Mouse (Mus musculus) urinary bladder, postnatal 25 days (tissue): Measurements from ENCODE around the gene Rgs7bp.
A peak's percentile ranks its signal among the peaks of the same experiment; 100 is the strongest.

Experiments
- DNase-seq: peaks from one replicate; pipeline ENCODE4 v3.0.0; 2022; ENCODE audit warnings: low spot score

Rgs7bp gene

GRCm38 (mm10) chr13:105054181-105054940 lies at the start of gene Rgs7bp:
TSS of gene Rgs7bp (minus strand) at chr13:105054930.
- DNase-seq = peak; percentile 43

- DNase-seq = no peak
Measured at GRCm38 (mm10) chr13:105104385-105104784, 49.7 kb upstream of the Rgs7bp start.

DNA sequence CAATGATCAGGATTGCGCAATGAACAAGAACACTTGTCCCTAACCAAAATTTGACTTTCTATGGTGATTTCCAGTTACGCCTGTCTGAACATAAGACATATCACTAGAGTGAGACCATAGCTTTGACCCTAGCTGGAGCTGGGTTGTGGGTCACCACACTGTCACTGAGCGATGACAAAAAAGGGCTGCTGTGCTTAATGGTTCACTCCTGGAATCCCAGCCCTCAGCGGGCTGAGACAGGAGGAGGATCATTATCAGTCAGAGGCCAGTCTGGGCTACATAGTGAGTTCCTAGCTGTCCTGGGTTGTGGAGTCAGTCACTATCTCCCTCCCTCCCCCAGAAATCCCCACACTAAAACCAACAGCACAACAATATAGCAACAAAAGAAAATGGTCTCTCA lies 46.0 kb upstream of the Rgs7bp start:
- DNase-seq = no peak

DNA sequence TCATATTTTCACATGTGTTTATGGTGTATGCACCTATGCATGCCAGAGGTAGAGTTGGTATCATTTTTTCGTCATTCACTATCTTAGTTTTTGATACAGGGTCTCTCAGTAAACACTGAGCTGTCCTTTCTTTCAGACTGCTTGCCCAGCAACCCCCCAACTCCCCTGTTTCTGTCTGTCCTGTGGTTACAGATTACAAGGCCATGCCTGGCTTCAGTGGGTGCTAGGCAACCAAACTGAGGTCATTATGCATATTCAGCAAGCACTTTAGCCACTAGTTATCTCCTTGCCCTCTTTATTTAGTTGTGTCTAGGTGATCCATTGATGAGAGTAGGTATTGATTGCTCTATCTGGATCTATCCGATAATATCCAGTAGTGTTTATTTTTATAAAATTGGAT lies 41.6 kb upstream of the Rgs7bp start:
- DNase-seq = no peak

GRCm38 (mm10) chr13:105089276-105089675 lies 34.5 kb upstream of the Rgs7bp start:
- DNase-seq = no peak

DNA sequence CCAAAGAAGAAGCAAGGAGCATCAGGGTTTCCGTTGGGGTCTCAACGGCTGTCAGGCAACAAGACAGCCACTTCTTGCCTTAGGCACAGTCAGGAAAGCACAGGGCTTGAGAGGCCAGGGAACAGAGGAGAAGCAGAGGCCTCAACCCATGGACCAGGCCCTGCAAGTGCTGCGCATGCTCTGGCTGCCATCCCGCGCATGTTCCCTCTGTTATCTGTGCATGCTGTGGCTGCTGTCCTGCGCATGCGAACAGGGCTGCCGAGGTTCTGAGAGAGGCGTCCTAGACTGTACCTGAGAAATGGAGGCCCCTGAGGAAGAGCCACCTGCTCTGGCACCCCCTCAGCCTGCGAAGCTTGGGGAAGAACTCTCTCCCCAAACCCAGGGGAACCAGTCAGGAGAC lies 27.1 kb upstream of the Rgs7bp start, which contains the start of gene 4933425L06Rik:
Gene 4933425L06Rik (plus strand): TSS at position 261 of the 400 bp plus-strand sequence.
- DNase-seq = no peak

DNA sequence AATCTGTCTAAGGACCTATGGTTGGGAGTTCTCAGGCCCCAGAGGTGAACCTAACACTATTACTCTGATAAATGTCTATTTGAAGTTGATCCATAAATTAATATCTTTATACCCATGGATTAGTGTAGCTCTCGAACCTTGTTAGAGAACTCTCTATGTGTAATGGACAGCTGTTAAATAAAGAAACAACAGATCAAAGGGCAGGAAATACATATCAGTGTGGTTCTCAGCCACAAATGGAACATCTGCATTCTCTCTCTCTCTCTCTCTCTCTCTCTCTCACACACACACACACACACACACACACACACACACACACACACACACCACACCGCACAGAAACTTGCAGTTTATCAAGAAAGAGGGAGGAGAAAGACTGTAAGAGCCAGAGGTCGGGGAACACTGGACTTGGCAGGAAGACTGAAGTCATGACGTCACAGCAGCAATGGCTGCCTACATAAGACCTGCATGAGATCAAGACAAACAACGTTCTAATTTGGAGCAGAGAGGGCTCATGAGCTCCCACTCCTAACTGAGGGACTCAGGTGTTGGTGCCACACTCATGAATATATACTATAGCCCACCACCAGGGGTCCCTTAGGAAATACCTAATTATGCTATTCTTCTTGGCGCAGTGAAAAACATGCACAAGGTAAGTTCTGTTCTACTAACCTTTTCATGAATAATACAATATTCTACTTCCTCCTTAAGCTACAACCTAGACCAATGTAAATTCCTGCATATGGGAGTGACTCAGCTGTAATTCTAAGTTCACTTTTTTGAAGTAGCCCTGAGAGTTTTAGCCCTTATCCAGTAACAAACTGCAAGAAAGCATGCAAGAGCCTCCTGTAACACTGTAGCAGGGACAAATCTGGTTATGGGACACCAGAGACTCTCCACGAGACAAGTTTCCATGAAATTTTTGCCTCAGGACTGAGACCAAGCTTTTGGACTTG lies 12.4 kb upstream of the Rgs7bp start:
- no peak for DNase-seq

DNA sequence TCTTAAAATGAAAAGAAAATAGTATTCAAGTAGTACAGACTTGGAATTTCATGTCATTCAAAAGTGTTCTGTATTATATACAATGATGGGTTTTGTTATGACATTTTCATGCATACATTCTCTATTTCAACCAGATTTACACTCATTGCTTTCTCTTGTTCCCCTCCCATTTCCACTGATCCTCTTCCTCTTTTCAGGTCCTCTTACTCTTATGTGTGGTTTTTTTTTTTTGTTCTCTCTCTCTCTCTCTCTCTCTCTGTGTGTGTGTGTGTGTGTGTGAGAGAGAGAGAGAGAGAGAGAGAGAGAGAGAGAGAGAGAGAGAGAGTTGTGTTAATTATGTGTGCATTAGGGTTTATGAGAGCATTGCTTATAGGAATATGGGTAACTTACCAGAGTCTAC lies 11.4 kb upstream of the Rgs7bp start:
- no peak for DNase-seq

DNA sequence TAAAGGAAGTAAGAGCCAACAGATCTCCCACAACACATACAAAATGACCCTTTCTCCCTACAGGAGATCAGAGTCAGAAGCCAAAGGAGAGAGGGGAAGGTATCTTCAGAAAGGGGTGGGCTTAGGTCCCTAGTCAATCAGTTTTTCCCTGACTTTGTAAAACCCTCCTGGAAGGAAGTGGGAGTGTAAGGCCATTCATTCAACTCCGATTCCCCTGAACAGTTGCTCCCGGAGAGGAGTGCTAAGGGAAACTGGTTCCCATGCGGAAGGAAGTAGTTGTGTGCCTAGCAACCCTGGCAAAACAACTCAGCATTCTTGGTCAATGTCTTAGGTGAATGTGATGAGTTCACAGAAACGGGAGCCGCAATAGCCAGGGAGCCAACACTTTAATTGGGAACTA lies 644 bp upstream of the Rgs7bp start:
- DNase-seq = no peak

DNA sequence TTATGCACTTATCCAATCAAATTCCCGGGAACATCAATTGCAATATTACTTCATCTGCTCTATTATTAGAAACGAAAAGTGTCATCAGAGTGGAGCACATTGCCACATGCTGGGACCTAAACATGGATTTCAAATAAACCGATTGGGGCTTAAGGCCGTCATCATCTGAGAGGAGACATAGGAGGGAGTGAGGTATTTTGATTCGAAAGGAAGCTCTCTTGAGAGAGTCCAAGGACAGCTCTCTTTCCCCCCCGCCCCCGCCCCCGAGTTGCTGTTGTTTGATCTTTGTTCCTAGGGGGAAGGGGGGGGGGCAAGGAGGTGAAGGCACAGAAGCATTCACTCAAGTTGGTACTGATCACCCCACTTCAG lies 195 bp upstream of the Rgs7bp start:
- no peak for DNase-seq

DNA sequence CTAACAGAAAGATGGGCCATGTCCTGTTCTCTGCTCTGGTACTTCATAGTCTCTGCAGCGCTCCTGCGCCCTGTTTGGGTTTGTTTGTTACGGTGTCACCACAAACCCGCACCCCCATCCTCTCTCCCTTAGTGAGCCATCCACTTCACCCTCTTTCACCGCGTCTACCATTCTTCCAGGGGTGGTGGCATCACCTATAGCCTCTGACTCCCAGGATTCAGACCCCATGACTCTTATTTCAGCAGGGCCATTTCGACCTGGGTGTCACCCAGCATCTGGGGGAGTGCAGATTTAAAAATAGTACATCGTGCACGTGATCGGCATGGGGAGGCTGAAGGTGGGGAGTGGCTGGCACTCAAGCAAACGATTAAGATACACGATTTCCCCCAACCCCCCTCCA lies 1.1 kb downstream of the Rgs7bp start:
- DNase-seq = no peak

DNA sequence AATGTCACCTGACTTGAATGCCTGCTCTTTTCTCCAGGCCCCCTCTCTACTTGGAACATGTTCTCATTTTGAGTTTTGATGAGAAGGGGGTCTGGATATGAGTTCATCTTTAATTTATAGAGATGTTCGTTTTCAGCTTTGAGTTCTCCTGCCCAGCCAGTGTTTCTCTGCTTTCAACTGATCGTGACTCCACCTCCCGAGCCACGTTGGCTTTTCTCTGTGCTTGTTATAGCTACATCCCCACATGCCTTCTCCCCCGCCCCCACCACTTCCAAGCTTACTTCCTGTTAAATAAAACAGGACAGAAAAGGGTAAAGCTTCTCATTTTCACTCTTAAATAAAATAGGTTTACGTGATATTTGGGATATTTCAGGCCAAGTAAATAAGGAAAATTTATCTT lies 3.3 kb downstream of the Rgs7bp start:
- no peak for DNase-seq

GRCm38 (mm10) chr13:105048662-105049061 lies 6.1 kb downstream of the Rgs7bp start:
- DNase-seq = no peak

DNA sequence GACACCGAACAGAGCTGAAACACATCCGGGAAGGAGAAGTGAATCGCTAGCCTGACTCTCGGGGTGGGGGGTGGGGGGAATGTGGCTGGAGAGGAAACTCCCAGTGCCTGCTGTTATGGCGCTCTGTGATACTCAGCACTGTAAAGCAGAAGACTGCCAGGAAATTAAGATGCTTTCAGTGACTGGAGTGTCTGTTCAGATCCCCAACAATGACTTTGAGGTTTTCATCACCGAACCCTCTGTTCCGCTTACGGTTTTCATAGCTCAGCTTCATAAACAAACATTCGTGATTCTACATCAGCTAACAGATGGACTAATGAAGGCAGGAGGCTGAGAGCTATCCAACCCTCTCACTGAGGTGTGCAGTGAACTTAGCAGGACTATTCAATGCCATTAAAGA lies 7.4 kb downstream of the Rgs7bp start:
- DNase-seq = no peak

GRCm38 (mm10) chr13:105043882-105044281 lies 10.8 kb downstream of the Rgs7bp start:
- no peak for DNase-seq

DNA sequence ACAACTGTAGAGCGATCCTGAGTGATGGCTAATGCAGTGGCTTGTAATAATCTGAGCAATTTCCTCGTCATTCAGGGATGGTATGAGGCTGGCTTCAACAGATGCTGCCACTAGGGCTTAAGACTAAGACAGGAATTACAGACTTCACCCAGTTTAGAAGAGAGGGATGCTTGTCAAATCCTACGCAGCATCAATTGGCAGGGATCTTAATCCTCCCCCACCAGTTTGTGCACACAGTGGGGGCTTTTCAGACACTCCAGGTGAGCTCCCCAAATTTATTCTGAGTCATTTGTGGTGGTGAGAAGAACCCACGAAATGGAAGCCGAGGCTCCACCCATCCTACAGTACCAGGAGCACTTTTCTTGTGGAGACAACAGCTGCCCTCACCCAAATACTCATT lies 16.4 kb downstream of the Rgs7bp start:
- DNase-seq = no peak

DNA sequence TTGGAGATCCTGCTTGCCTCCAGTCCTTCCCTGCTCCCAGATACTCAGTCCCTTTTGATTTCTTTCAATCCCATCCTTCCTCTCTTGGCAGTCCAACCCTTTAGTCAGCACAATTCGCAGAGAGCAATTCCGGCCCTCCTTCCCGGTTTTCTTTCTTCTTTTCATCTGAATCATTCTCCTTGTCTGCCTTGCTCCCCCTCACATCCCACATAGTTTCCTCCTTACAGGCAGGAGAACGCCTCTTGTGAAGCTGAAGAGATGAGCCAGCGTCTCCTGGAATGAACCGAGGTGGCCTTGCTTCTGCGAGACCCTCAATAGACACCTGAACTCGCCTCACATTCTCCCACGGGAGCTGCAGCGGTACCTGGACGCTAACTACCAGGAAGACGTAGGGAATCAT lies 16.9 kb downstream of the Rgs7bp start:
- DNase-seq = no peak

DNA sequence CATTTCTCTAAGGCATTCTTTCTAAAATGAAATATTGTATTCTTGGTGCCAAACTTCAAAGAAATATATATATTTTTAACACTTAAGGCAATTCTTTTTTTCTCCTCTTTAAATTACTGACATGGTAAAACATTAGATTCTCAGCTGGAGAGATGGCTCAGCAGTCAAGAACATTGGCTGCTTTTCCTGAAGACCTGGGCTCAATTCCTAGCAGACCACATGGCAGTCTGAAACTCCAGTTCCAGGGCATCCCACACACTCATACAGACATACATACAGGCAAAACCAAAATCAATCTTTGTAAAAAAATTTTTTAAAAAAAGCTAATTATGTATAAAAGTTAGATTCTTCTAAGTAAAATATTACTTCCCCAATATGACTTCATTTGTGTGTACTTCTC lies 22.8 kb downstream of the Rgs7bp start:
- DNase-seq = no peak

GRCm38 (mm10) chr13:105028276-105028675 lies 26.5 kb downstream of the Rgs7bp start:
- DNase-seq = no peak

GRCm38 (mm10) chr13:105016577-105016976 lies 38.2 kb downstream of the Rgs7bp start:
- no peak for DNase-seq

DNA sequence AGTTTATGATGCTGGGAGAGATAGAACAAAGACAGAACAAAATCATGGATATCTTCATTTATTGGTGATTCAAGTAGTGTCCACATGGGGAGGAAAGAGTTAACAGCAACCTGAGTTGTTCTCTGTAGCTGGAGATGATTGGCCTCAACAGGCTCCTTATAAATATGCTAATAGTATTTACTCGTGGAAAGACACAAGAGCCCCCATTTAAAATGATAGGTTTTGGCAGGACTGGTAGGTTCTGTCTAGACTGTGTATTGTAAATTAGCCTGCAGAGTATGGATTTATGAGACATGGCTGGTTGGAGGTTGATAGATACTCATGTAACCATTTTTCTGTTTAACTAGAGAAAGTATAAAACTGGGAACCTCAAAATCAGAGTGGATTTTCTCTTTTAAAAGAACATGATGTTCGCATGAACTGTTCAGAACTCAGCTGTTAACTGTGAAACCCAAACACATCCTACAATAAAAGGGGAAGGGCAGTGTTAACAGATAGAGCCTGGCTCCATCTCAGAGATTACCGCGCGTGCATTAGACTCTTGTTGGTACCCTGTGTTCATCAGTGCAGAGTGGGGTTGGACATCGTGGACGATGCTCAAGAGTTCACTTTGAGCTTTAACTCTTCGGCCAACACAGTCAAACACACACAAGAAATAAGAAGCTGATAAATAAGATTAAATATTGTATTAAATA lies 38.9 kb downstream of the Rgs7bp start:
- no peak for DNase-seq

DNA sequence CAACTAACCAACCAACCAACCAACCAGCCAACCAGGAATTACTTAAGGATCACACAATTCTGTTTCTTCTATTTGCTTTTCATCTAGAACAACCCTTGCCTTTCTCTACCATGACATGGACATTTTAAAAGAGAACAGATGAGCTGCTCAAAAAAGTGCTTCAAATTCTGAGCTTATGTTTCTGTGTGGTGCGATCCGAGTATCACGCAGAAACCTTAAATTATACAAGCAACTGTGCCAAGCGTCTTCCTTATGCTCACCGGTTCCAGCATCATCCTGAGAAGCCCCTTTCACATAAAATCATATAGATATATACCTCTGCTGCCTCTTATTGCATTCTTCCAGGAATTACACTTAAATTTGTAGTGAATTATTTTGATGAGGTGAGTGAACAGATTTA lies 43.4 kb downstream of the Rgs7bp start:
- DNase-seq = no peak

GRCm38 (mm10) chr13:105008891-105009290 lies 45.8 kb downstream of the Rgs7bp start:
- no peak for DNase-seq
